Mouse (Mus musculus) ovary, adult 18-20 months (tissue): ENCODE results near the gene Trpv1.
A peak's percentile ranks its signal among the peaks of the same experiment; 100 is the strongest.

Experiments
- DNase-seq: peaks from one replicate; pipeline ENCODE4 v3.0.0; 2022; ENCODE audit warnings: low spot score, mixed read lengths

Gene Trpv1

DNA sequence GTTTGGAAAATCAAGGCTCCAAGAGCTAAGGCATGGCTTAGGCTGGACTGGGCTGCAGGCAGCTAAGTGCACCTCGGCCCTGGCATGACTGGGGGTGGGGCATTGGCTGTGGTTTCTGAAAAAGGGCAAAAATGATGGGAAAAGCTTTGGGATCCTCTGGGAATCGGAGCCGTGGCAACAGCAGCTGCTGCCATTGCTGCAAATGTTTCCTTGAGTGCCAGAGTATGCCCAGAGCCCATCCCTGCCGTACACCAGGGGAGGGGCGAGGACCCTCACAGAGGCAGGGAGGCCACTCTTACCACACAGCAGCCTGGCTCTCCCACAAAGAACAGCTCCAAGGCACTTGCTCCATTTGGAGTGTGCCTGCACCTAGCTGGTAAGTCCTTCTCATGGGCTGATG lies at the start of gene Trpv1:
Trpv1 (plus strand) TSS at position 301 of the 400 bp plus-strand sequence.
- DNase-seq = no peak

DNA sequence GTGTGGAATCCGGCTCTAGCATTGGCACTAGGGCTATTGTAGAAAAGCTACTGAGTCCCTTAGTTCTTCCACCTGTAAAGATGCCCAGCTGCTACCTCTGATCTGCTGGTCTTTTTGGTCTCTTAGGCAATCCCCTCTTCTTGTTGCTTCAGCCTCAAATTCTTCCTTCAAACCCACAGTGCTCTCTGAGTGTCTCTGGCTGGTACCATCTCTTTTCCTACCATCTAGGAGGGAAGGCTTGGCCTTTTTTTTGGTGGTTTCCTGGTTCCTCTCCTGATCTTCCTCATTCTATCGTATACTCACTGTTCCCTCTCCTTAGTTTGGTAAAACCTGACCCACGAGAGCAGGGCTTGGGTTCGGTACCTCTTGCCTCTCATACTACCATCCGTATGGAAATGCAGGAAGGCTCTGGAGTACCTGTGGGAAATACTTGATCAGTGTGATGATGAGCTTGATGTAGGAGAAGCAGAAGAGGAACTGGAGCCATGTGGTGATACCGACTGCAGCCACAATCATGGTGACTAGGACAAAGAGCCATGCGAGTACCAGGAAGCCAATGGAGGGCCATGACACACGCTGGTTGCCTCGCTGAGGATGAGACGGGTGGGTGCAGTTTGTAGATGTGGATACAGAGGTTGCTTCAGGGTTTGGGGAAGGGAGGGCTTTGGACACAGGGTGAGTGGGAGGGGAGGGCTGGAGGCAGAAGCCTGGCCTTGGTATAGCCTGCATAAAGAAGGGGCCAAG lies 48.0 kb upstream of the Trpv1 start:
- no peak for DNase-seq

DNA sequence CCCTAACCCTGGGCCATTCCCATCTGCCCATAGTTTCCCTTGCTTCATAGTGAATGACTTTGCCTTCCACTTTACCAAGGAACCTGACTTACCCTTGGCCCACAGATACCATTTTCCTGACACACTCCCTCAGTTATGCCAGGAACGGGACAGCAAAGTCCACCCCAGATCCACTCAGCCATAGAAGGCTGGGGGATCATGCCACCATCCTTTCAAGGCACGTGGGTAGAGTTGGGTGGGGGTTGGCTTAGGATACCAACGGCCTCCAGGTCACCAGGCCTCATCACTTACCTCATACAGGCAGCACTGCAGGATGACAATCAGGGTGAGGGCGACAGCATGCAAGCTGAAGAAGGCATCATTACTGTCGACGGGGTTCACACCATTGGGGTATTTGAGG lies 46.9 kb upstream of the Trpv1 start:
- DNase-seq = no peak

DNA sequence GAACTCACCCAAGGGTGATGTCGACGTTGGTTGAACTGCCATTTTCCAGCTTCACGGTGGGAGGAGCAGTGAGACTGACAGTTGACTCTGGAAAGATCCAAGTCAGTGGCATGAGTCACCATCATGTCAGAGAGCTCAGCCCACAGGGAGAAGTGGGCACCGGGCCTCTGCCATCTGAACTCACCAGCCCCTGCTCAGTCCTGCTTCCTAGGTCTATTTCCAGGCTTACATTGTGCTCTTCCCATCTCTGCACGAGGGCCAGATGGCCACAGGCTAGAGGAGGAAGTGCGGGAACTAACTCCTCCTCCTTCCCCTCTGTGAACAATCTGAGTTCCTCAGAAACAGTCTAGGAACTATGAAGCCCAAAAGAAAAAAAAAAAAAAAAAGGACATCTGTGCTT lies 41.0 kb upstream of the Trpv1 start:
- DNase-seq = no peak

DNA sequence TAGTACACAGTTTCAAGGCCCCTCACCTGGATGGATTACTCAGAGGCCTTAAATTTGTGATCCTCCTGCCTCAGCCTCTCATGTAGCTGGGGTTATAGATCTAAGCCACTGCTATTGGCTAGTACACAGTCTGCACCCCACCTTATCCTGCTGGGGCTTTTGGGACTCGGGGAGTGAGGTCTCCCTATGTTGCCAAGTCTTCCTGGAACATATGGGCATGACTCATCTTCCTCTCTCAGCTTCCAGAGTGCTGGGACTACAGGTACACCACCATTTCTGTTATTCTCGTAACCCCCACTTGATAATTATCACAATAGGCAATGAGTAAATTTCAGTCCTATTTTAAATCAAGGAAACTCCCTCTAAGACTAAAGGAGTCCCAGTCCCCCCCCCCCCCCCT lies 39.6 kb upstream of the Trpv1 start:
- no peak for DNase-seq

DNA sequence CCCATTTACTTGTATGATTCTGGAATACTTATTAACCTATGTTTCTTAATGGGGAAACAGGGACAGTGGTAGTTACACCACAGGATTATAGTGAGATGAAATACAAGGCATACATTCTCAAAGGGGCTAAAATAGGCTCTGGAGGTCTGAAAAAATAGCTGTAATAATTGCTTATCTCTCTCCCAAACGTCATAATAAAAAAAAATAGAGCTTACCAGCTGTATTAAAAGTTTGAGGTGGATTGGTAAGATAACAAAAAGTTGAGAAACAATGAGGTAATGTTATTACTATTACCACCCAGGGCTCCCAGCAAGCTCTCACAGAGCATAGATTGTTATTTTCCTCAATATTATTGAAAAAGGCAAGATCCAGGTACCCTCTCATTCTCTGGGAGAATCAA lies 35.9 kb upstream of the Trpv1 start:
- no peak for DNase-seq

DNA sequence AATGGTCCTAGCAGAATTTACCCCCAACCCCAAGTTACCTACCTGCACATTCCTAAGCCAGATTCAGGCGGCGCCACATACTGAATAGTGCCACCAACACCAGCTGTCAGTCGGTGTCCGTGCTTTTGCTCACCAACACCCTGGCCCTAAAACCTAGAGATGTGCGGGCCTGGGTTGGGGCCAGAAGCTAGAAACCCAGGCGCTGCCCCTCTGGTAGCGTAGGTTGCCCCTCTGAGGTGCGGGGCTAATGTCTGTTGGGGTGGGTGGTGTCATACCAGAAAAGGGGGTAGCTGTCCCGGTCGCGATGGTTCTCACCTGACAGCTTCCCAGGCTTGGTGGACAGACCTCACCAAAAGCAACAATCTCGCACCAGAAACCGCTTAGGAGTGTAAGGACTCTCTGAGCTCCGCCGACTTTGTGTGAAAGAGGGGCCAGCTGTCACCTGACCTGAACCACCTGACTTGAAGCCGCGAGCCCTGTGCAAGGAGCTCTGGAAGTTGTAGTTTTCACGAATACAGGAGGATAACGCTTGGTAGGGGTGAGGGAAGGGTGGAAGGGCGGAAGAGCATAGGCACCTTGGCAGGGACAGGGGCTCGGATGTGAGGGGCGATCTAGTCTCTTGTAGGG lies 35.4 kb upstream of the Trpv1 start, which contains the start of gene Ctns:
Ctns (minus strand) TSS at position 440 of the 627 bp plus-strand sequence.
- peak; percentile 77 for DNase-seq

DNA sequence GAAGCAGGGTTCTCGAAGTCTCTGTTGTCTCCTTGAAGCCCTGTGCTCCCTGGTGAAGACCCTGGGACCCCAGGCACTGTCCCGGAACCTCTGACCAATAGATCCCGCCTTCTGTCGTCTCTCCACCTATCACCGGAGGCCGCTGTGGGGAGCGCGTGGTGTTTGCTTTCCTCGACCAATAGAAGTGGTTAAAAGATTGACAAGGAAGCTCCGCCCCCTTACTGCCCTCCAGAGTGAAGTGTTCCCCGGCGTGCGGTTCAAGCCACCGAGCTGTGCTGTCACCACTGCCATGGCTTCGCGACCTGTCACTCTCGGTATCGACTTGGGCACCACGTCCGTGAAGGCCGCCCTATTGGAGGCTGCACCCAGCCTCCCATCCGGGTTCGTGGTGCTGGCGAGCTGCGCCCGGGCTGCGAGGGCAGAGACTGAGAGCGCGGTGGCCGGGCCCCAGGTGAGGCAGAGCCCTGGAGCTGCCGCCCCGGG lies 34.8 kb upstream of the Trpv1 start, which contains the start of gene Shpk:
Shpk (plus strand) TSS at position 231 of the 483 bp plus-strand sequence.
- DNase-seq = peak; percentile 87

DNA sequence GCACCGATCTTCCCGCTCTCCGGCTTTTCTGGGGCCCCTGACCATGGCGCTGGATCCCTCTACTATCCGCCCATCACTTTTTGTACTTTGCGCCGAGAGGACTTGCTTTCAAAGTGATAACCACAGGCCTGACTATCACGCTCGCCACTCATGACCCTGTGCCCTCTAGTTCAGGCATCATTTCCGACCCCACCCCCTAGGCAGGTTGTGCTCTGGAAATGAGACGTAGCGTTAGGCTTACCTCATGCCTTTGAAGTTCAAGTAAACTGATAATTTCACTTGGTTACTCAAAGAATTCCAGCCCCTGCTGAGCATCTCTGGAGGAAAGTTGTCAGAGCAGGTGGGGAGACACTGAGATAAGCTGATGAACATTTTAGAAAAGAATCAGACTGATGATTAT lies 34.2 kb upstream of the Trpv1 start:
- no peak for DNase-seq

DNA sequence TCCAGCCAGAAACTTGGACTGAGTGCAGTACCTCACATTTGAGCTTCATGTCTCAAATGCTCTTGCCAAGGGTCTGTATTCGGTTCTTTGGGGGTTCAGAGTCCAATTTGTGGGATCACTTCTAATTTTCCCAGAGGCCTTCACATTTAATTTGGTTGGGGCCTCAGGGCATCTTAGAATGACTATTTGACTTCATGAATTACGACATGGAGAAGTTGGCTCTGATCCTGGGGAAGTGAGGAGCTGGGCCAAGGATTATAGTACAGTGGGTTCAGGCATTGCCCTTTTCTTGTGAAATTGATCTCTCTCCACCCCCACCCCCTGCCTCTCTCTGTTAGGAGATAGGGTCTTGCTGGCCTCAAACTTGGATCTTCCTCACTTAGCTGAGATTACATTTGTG lies 33.1 kb upstream of the Trpv1 start:
- DNase-seq = no peak

DNA sequence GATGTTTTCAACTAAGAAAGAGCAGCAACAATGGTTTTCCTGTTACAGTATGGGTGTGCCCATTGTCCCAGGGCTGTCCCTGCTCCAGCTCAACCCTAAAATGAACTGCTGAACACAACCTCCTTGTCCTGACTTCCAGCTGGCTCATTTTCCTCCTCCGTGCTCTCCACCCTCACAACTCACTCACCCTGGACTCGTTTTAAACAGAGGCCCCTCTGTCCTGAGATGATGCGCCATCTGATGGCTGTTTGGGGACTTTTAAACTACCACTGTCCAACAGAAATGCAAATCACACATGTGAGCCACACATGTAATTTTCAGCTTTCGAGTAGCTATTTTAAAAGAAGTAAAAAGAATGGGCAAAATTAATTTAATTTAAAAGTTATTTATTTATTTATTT lies 32.5 kb upstream of the Trpv1 start:
- no peak for DNase-seq

DNA sequence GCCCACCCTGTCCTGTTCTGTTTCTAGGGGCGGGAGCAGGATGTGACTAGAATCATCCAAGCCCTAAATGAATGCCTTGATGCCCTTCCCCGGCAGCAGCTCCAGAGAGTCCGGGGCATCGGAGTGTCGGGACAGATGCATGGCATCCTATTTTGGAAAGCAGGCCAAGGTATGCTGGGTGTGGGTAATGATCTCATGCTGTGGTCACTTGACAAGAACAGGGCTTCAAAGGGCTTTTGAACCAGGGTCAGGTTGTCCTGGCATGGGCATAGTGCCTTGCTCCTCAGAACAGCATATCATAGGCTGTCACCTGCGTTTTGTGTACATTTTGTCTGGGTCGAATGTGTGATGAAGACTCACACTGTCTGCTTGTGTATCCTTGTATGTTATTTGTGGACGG lies 30.2 kb upstream of the Trpv1 start:
- DNase-seq = no peak

DNA sequence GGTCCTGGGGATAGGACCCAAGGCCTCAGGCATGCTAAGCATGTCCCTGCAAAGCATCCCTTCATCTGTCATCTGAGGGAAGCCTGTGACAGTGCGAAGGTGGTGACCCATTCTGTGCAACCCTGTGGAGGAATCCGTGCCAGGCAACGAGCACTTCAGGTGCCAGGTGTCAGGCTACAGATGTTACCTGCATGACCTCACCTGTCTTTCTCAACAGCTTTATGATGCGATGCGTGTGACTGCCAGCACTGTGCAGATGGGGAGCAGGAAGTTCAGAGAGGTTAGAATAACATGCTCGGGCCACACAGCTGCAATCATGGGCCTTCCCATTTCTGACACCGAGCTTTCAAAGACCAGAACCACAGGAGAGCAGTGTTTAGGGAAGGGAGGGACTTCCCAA lies 28.9 kb upstream of the Trpv1 start:
- DNase-seq = no peak

DNA sequence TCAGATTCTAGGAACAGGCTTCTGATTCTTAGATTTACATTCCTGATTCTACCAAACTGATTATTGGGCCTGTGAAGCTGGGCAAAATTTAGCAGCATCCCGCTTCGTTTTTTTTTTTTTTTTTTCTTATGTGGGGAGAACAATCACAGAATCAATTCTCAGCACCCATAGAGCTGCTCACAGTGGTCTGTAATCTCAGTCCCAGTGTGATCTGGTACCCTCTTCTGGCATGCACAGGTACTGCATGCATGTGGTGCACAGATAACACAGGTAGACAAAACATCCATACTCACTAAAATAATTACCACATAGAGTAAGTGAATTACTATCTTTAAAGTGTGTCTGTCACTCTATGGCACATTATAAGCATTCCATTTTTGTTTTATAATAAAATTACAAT lies 26.5 kb upstream of the Trpv1 start:
- DNase-seq = no peak

DNA sequence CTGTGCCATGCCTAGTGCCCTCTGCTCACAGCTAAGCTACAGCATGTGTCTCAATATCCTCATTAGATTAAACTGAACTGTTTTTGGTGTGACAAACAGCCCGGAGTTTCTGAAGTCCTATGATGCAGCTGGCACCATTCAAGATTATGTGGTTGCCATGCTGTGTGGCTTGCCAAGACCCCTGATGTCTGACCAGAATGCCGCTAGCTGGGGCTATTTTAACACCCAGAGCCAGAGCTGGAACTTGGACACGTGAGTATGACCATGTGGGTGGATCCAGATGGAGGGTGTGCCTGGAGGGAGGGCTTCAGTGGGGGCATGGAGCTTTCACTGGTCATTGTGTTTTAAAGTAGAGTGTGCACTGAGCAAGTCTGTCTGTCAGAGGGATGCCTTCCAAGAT lies 20.1 kb upstream of the Trpv1 start:
- no peak for DNase-seq

DNA sequence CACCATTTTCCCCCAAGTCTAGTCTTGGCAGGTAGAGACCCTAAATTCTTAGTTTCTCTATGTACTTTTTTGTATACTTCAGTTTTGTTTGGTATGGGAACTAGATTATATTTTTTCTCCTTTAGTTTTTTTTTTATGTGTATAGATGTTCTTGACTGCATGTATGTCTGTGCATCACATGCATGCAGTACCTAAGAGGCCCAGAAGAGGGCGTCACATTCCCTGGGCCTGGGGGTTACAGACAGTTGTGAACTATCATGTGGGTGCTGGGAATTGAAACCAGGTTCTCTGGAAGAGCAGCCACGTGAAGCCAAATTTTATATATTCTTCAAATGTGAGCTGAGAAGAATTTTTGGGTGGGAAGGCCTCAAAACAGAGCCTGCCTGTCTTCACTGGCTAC lies 14.4 kb upstream of the Trpv1 start:
- no peak for DNase-seq

DNA sequence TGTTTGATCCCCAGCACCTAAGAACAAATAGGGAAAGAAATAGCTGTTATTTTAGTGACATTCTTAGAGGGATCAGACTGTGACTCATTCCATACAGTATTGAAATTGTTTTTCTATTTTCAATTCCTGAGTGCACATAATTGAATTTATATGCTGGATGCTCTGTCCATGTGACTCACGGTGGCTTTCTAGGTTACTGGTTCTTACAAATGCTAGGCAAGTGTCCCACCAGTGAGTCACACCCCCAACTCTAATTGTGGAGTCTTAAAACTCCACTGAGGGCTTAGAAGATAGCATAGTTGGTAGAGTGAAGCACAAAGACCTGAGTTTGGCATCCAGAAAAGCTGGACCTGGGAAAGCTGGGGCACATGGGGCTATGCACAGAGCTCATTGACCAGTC lies 13.4 kb upstream of the Trpv1 start:
- no peak for DNase-seq

DNA sequence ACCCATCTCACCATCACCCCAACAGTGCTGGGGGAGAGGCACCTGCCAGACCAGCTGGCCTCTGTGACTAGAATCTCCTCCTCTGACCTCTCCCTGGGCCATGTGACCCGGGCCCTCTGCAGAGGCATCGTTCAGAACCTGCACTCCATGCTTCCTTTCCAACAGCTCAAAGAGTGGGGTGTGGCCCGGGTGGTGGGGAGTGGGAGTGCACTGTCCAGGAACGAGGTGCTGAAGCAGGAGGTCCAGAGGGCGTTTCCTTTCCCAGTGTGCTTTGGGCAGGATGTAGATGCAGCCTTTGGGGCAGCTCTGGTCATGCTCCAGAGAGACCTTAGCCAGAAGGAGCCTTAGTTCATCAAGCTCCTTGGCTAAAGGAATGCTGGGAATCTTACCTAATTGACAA lies 11.2 kb upstream of the Trpv1 start:
- no peak for DNase-seq

DNA sequence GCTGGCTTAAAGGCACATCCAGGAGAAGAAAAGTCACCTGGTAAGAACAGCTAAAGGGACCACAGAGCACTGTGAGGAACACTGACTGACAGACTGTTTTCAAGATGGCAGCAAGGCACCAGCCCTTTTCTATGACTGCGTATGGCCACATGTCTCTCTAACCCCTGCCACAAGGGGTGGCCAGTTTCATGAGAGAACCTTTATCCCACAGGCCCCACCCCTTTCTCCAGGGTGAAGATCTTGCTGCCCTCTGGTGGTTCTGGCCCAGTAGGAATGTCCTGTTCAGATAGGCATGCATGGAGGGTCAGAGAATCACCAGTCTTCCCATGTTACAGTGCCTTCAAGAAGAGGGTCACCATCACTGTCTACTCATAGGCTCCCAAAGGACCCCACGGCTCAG lies 10.1 kb upstream of the Trpv1 start:
- no peak for DNase-seq

DNA sequence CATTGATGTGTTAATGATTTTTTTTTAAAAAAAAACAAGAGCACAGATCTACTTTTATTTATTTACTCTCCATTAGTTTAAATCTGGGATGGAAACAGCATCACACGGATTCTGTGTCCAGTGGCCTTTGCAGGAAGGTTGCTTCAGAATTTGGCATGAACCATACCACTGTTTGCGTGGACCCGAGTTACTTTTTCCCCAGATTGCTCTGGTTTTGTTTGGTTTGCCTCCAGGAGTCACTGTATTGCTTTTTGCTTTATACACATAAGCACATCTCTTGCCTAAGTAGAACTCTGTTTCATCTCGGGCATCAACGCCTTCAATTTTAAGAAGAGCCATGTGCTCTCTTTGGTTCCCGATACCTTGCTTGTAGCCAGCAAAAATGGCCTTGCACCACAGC lies 8.2 kb upstream of the Trpv1 start:
- no peak for DNase-seq

DNA sequence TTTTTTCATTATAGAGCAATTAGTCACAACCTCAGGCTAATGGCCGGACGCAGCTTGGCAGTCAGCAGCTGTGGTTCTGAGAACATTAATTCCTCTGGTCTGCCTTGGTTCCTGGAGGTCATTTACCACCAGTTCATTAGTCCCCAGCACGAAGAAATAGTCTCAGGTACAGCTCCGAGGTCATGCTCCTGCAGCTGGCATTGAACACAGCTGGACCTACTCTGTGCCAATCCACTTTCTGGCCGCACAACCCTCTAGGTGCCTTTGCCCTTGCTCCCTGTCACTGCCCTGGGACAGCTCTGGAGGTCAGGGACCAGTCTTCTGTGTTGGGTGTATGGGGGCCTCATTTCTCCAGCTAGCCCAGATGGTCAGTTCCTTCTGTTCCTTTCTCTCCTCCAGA lies 5.2 kb upstream of the Trpv1 start:
- DNase-seq = no peak

DNA sequence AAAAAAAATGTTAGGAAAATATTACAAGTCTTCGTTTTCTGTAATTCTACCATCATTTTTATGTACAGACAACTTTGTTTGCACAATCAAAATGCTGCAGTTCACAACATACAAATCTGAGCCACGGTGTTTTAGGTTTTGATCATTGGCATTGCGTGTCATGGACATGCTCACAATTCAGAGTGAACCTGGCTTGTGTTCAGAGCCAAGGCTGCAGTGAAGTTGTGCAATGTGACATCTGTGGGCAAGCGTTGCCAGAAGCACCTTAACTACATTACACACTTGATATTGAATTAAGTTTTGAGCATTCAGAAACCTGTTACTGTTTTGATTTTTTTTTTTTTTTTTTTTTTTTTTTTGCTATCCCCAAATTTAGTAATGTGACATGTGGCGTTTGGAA lies 4.0 kb upstream of the Trpv1 start:
- no peak for DNase-seq

DNA sequence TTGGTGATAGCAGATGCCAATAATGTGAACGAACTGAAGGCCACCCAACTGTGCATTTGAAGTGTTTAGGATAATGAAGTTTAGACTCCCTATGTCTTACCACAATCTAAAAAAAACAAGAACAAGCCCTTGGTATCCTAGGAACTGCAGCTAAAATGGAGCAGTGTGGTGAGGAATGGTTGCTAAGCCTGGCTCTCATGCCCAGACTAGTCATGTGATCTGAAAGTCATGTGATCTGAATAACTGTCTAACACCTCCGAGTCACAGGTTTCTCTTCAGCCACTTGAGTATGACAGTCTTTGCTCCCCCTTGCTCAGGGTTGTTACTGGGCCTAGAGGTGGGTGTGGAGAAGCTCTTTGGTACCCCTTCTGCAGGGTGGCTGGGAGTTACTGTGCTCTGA lies 1.6 kb upstream of the Trpv1 start:
- no peak for DNase-seq
